Mouse (Mus musculus) MEL (cell line): ENCODE measurements around the gene Fam72a. TPM values are rescaled to one million over a fixed set of nuclear protein-coding genes. Genes with fewer than 3 reads are reported as not detected.
A peak's percentile ranks its signal among the peaks of the same experiment; 100 is the strongest.

Source experiments
- DNase-seq: peaks from one replicate; pipeline ENCODE4 v3.0.0; 2011; ENCODE audit warnings: low read depth, low spot score
- H3K27ac ChIP-seq: 2 replicates; pipeline ENCODE4 v1.5.1; 2012; ENCODE audit warnings: low read depth, mild to moderate bottlenecking, control low read depth, low read length, moderate library complexity; ENCODE audit not compliant: control insufficient read depth
- H3K27me3 ChIP-seq, 2 experiments: fragments of 150-350 bp in 1 of 2; sonication (generic) in 1 of 2; 2 replicates each; pipeline ENCODE4 v1.6.1; 2012; ENCODE audit warnings: low read length in 2 of 2, mild to moderate bottlenecking in 2 of 2, improper control_type of control experiment in 1 of 2, moderate library complexity in 1 of 2; ENCODE audit not compliant: insufficient read depth in 2 of 2, control insufficient read depth in 1 of 2
- H3K36me3 ChIP-seq, 2 experiments: 2 replicates each; pipeline ENCODE4 v1.6.1; 2012 to 2014; ENCODE audit warnings: low read length in 2 of 2, improper control_type of control experiment in 1 of 2, inconsistent platforms in 1 of 2, mild to moderate bottlenecking in 1 of 2; ENCODE audit not compliant: insufficient read depth in 2 of 2, control insufficient read depth in 1 of 2
- H3K4me1 ChIP-seq, 2 experiments: fragments of 150-350 bp in 1 of 2; sonication (generic) in 1 of 2; 2 replicates each; pipeline ENCODE4 v1.6.1; 2012; ENCODE audit warnings: low read length in 2 of 2, improper control_type of control experiment in 1 of 2, mild to moderate bottlenecking in 1 of 2; ENCODE audit not compliant: insufficient read depth in 2 of 2, control insufficient read depth in 1 of 2
- H3K4me3 ChIP-seq, 2 experiments: fragments of 150-350 bp in 1 of 2; sonication (generic) in 1 of 2; 2 replicates each; pipeline ENCODE4 v1.5.1; 2012; ENCODE audit warnings: low read depth in 2 of 2, low read length in 2 of 2, mild to moderate bottlenecking in 2 of 2, moderate library complexity in 2 of 2, control low read depth in 1 of 2, improper control_type of control experiment in 1 of 2; ENCODE audit not compliant: control insufficient read depth in 1 of 2, insufficient read depth in 1 of 2
- H3K79me2 ChIP-seq: 2 replicates; pipeline ENCODE4 v1.6.1; 2012; ENCODE audit warnings: mild to moderate bottlenecking, low read length, moderate library complexity; ENCODE audit not compliant: control insufficient read depth, poor library complexity, insufficient read depth
- H3K9ac ChIP-seq: 2 replicates; pipeline ENCODE4 v1.6.1; 2012; ENCODE audit warnings: low read depth, mild to moderate bottlenecking, control low read depth, low read length, moderate library complexity; ENCODE audit not compliant: control insufficient read depth, poor library complexity, severe bottlenecking
- H3K9me3 ChIP-seq: fragments of 150-350 bp; sonication (generic); replicated peaks from 2 replicates; pipeline ENCODE4 v1.6.1; 2012; ENCODE audit warnings: mild to moderate bottlenecking, low read length, improper control_type of control experiment, moderate library complexity; ENCODE audit not compliant: insufficient read depth
- BHLHE40 ChIP-seq: IDR thresholded peaks from 2 replicates; pipeline ENCODE4 v1.6.1; 2012; ENCODE audit warnings: low read depth, mild to moderate bottlenecking, inconsistent platforms, low read length, improper control_type of control experiment, borderline replicate concordance
- CHD1 ChIP-seq: IDR thresholded peaks from 2 replicates; pipeline ENCODE4 v1.6.1; 2012; ENCODE audit warnings: low read depth, mild to moderate bottlenecking, inconsistent platforms, low read length, improper control_type of control experiment
- E2F4 ChIP-seq: IDR thresholded peaks from 2 replicates; pipeline ENCODE4 v1.6.1; 2011; ENCODE audit warnings: low read depth, low read length, improper control_type of control experiment, borderline replicate concordance
- ETS1 ChIP-seq: IDR thresholded peaks from 2 replicates; pipeline ENCODE4 v1.6.1; 2012; ENCODE audit warnings: low read depth, mild to moderate bottlenecking, inconsistent platforms, low read length, improper control_type of control experiment, moderate library complexity
- GATA1 ChIP-seq: IDR thresholded peaks from 2 replicates; pipeline ENCODE4 v1.6.1; 2011; ENCODE audit warnings: low read depth, low read length, improper control_type of control experiment
- HCFC1 ChIP-seq: IDR thresholded peaks from 2 replicates; pipeline ENCODE4 v1.6.1; 2012; ENCODE audit warnings: low read depth, mild to moderate bottlenecking, inconsistent platforms, low read length, improper control_type of control experiment, moderate library complexity
- KAT2A ChIP-seq: conservative IDR thresholded peaks from 2 replicates; pipeline ENCODE4 v1.6.1; 2012; ENCODE audit warnings: low read depth, low read length, improper control_type of control experiment, inconsistent platforms
- MAFK ChIP-seq: IDR thresholded peaks from 2 replicates; pipeline ENCODE4 v1.6.1; 2011; ENCODE audit warnings: low read depth, mild to moderate bottlenecking, low read length, improper control_type of control experiment, borderline replicate concordance
- MEF2A ChIP-seq: IDR thresholded peaks from 2 replicates; pipeline ENCODE4 v1.6.1; 2014; ENCODE audit warnings: low read depth, mild to moderate bottlenecking, inconsistent platforms, low read length, improper control_type of control experiment; ENCODE audit not compliant: poor library complexity, insufficient replicate concordance, severe bottlenecking; ENCODE audit errors: extremely low read depth
- MYC ChIP-seq: IDR thresholded peaks from 2 replicates; pipeline ENCODE4 v1.6.1; 2011; ENCODE audit warnings: low read depth, mild to moderate bottlenecking, low read length, improper control_type of control experiment, moderate library complexity
- POLR2A ChIP-seq, 2 experiments: IDR thresholded peaks; 2 replicates each; pipeline ENCODE4 v1.6.1; 2011 to 2012; ENCODE audit warnings: low read length in 2 of 2, mild to moderate bottlenecking in 2 of 2, control low read depth in 1 of 2, improper control_type of control experiment in 1 of 2, low read depth in 1 of 2, moderate library complexity in 1 of 2; ENCODE audit not compliant: control insufficient read depth in 1 of 2, insufficient read depth in 1 of 2, poor library complexity in 1 of 2
- POLR2AphosphoS2 ChIP-seq: IDR thresholded peaks from 2 replicates; pipeline ENCODE4 v1.6.1; 2011; ENCODE audit warnings: low read length, improper control_type of control experiment
- RCOR1 ChIP-seq: IDR thresholded peaks from 2 replicates; pipeline ENCODE4 v1.6.1; 2012; ENCODE audit warnings: low read depth, mild to moderate bottlenecking, inconsistent platforms, low read length, improper control_type of control experiment
- TAL1 ChIP-seq: IDR thresholded peaks from 2 replicates; pipeline ENCODE4 v1.6.1; 2012; ENCODE audit warnings: mild to moderate bottlenecking, inconsistent platforms, low read length, moderate library complexity, mixed read lengths
- TBP ChIP-seq: IDR thresholded peaks from 2 replicates; pipeline ENCODE4 v1.8.0; 2011; ENCODE audit warnings: low read depth, low read length, improper control_type of control experiment
- TCF12 ChIP-seq: IDR thresholded peaks from 2 replicates; pipeline ENCODE4 v1.6.1; 2014; ENCODE audit warnings: low read depth, mild to moderate bottlenecking, inconsistent platforms, low read length, improper control_type of control experiment, moderate library complexity
- USF1 ChIP-seq: IDR thresholded peaks from 2 replicates; pipeline ENCODE4 v1.6.1; 2014; ENCODE audit warnings: low read depth, mild to moderate bottlenecking, inconsistent platforms, low read length, improper control_type of control experiment, moderate library complexity
- ZC3H11A ChIP-seq: IDR thresholded peaks from 2 replicates; pipeline ENCODE4 v1.6.1; 2012; ENCODE audit warnings: low read depth, mild to moderate bottlenecking, inconsistent platforms, low read length, improper control_type of control experiment
- ZKSCAN1 ChIP-seq: IDR thresholded peaks from 2 replicates; pipeline ENCODE4 v1.6.1; 2012; ENCODE audit warnings: low read depth, mild to moderate bottlenecking, inconsistent platforms, low read length, improper control_type of control experiment, moderate library complexity
- ZNF384 ChIP-seq: IDR thresholded peaks from 2 replicates; pipeline ENCODE4 v1.6.1; 2012; ENCODE audit warnings: low read depth, mild to moderate bottlenecking, inconsistent platforms, low read length, improper control_type of control experiment
- polyA plus RNA-seq, 2 experiments: library from polyadenylated mRNA; stranded (reverse) in 1 of 2; unstranded in 1 of 2; fragments of >175 nt in 1 of 2; fragments of >200 nt in 1 of 2; gene quantifications; 2 replicates each; pipeline versions ENCODE4 v1.2.1 to v1.2.4; 2012; ENCODE audit warnings: low replicate concordance in 2 of 2, low read depth in 1 of 2; ENCODE audit not compliant: insufficient read length in 2 of 2, insufficient read depth in 1 of 2, missing spikeins in 1 of 2
- total RNA-seq: library from RNA; depleted of rRNA; stranded (reverse); fragments of 300-350 nt; gene quantifications from 2 replicates; pipeline ENCODE4 v1.2.3, GENCODE M21; 2012

Gene Fam72a
- total and polyA plus RNA-seq, 3 experiments = 8.2 to 8.8 TPM; not detected in 1

DNA sequence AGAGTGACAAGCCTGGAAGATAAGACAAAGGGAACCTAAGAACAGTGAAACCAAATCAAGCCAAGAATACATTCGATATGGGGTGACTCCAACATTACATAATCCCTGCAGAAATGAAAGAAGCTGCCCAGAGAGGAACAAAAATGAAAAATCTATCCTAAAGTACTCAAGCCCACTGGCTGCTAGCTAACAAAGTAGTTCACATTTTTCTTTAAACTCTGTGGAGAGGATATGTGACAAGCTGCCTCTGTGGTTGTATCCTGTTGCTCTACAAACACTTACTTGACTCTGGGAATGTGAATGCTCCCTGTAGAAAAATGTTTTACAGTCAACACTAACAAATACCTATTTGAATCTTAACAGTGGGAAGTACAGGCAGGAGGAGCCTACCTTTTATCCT lies 26.0 kb upstream of the Fam72a start:
- DNase-seq = peak; percentile 30
- Histone ChIP-seq H3K4me1 (peaks cover 0 to 5% of the 10 kb centered on the region in 2 experiments; a peak in 2 of 4 replicates), H3K79me2 (peaks cover 13% of the 10 kb centered on the region; the same call in 1 of the 2 replicates), H3K4me3 (no peak overlapping the region), H3K9me3 (no peaks in the 10 kb centered on the region), H3K27me3 (no peaks in the 10 kb centered on the region), H3K9ac (no peak overlapping the region), H3K36me3 (peaks cover 0 to 4% of the 10 kb centered on the region in 2 experiments; a peak in 3 of 4 replicates), H3K27ac (no peak overlapping the region)
- no peak for TF ChIP-seq MYC
- TF ChIP-seq ZKSCAN1 = no peak
- no peak for TF ChIP-seq MAFK
- no peak for TF ChIP-seq TCF12
- no peak for TF ChIP-seq MEF2A
- no peak for TF ChIP-seq TAL1
- no peak for TF ChIP-seq POLR2A (IDR thresholded peaks at IDR 0.05; ENCODE audit: control insufficient read depth in 1 of 2, insufficient read depth in 1 of 2, low read depth in 1 of 2, low read length in 2 of 2, poor library complexity in 1 of 2)
- no peak for TF ChIP-seq KAT2A
- no peak for TF ChIP-seq HCFC1
- no peak for TF ChIP-seq USF1
- 0 out of 2 replicates have a peak, but pooled peaks have one; percentile 14 for TF ChIP-seq ETS1
- 0 out of 2 replicates have a peak, but pooled peaks have one; percentile 23 for TF ChIP-seq RCOR1
- no peak for TF ChIP-seq POLR2AphosphoS2
- peak; percentile 38; the same call in 1 of the 2 replicates for TF ChIP-seq GATA1
- no peak for TF ChIP-seq ZC3H11A
- TF ChIP-seq E2F4 = no peak
- TF ChIP-seq BHLHE40 = no peak
- no peak for TF ChIP-seq TBP

DNA sequence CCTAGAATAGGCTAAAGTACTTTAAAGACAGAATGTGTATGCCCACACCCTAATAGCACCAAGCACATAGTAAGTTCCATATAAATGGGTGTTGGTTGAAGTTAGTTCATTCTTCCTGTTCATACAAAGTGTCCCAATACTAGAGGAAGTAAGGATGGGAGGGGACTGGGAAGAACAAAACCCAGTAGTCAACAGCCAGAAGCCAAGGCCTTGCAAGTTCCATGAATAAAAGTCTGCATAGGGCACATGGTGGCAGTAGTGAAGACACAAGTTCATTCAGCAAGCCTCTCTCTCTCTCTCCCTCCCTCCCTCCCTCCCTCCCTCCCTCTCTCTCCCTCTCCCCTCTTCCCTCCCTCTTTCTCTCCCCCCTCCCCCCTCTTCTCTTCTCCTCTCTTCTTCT lies 16.6 kb upstream of the Fam72a start:
- no peak overlapping the region for H3K4me3 ChIP-seq
- H3K36me3 ChIP-seq = peaks cover 0 to 16% of the 10 kb centered on the region in 2 experiments; a peak in 2 of 4 replicates
- H3K4me1 ChIP-seq = peaks cover 3 to 6% of the 10 kb centered on the region in 2 experiments; a peak in 3 of 4 replicates
- H3K9ac ChIP-seq = no peak overlapping the region
- TF ChIP-seq CHD1 (no peak), RCOR1 (no peak), ZNF384 (no peak), ZKSCAN1 (no peak)
- peaks cover 35% of the 10 kb centered on the region for H3K79me2 ChIP-seq
- no peak for DNase-seq
- H3K9me3 ChIP-seq = no peaks in the 10 kb centered on the region
- no peak overlapping the region for H3K27ac ChIP-seq
- H3K27me3 ChIP-seq = no peaks in the 10 kb centered on the region
